16 mouse cellular contexts compared by ENCODE assay signal in the genomic region with DNA sequence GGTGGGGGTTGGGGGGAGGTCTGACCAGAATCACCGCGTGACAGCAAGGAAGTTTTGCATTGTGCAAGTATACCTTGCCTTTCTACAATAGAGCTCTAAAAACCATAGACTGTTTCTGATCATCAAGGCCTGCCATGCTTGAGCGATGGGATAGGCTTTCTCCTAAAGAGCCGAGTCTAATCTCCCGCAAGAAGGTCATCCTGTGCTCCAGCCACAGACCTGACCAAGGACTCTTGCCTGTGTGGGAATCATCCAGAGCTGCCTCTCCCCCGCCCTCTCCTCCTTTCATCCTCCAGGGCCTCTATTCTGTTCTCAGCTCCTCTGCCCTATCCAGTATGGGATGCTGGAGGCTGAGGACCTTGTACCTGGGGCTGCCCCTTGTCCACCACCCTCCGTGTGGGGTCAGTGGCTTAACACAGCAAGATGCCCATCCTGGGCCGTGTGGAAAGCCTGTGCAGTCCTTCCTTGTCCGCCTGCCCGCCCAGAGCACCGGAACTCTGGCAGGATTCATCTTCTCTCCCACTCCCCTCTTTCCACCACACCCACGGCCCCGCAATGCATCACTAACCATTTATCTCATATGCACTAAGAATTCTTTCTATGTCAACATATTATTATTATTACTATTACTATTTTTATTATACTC. TPM values are rescaled to one million over a fixed set of nuclear protein-coding genes. Genes with fewer than 3 reads are reported as not detected.
A peak's percentile ranks its signal among the peaks of the same experiment; 100 is the strongest.
DNase-seq lines count a peak whose midpoint lies in the region; ATAC-seq lines count a peak whose summit lies in the region.
"Had no signal": no experiment of that assay in that cellular context is flagged by ENCODE, and none has a peak within 500 bp of the region (broad histone marks: within the 10 kb centered on the region; RNA-seq: fewer than 3 reads in every experiment).

No protein-coding gene starts in this region.

- no peaks in the 10 kb centered on the region for H3K27me3 ChIP-seq in kidney, embryonic 14.5 days (ENCODE audit: control insufficient read depth, insufficient read depth, low read length)
- H3K27me3 ChIP-seq in kidney, embryonic 16.5 days (ENCODE audit: insufficient read depth, low read length) = no peaks in the 10 kb centered on the region

- 79% methylated on average over 13 of the region's 13 CpGs for WGBS in kidney, embryonic 14.5 days
- 77% methylated on average over 13 of the region's 13 CpGs for WGBS in kidney, embryonic 16.5 days

- H3K9ac ChIP-seq in kidney, embryonic 14.5 days (ENCODE audit: low read depth, low read length) = no peak overlapping the region
- H3K9ac ChIP-seq in kidney, embryonic 16.5 days (replicated peaks; ENCODE audit: low read length) = no peak overlapping the region
- H3K9ac ChIP-seq: hindbrain, embryonic 14.5 days had no signal

- no peaks in the 10 kb centered on the region for H3K36me3 ChIP-seq in kidney, embryonic 14.5 days (ENCODE audit: control insufficient read depth, insufficient read depth, low read length)
- H3K36me3 ChIP-seq in kidney, embryonic 16.5 days (ENCODE audit: insufficient read depth, low read length) = no peaks in the 10 kb centered on the region
- H3K36me3 ChIP-seq: forebrain, embryonic 10.5 days had no signal

- DNase-seq in ovary, postnatal 36 days (ENCODE audit: low spot score) = peak; percentile 32
- DNase-seq in ovary, postnatal 14 days (ENCODE audit: low spot score) = no peak
- peak; percentile 54 for DNase-seq in adrenal gland, adult 8-10 months
- no peak for DNase-seq in spleen, postnatal 10 days (ENCODE audit: low spot score in 2 of 2)
- DNase-seq: cerebellum, adult 11-12 months; gastrocnemius, postnatal 36 days; lung, adult 2 months; right cerebral cortex, postnatal 4 days; thymus, adult 18-20 months had no signal

- H3K4me3 ChIP-seq in kidney, embryonic 14.5 days (ENCODE audit: low read length) = no peak overlapping the region
- no peak overlapping the region for H3K4me3 ChIP-seq in kidney, embryonic 16.5 days (ENCODE audit: low read length)
- H3K4me3 ChIP-seq: forebrain, embryonic 10.5 days had no signal

- ATAC-seq in kidney, embryonic 14.5 days (ENCODE audit: low FRiP score, low TSS enrichment) = peak; percentile 52; the same call in 1 of the 2 replicates
- no peak for ATAC-seq in kidney, embryonic 16.5 days (ENCODE audit: low FRiP score, low TSS enrichment)
- no peak for ATAC-seq in erythroblast, adult 5-6 weeks (replicated peaks; ENCODE audit: low FRiP score, poor library complexity, severe bottlenecking)
- ATAC-seq: intestine, embryonic 16.5 days had no signal

- no peaks in the 10 kb centered on the region for H3K4me1 ChIP-seq in kidney, embryonic 14.5 days (ENCODE audit: control insufficient read depth, insufficient read depth, low read length)
- peaks cover 9% of the 10 kb centered on the region for H3K4me1 ChIP-seq in kidney, embryonic 16.5 days (ENCODE audit: insufficient read depth, low read length)

- no peak overlapping the region for H3K4me2 ChIP-seq in kidney, embryonic 14.5 days (replicated peaks; ENCODE audit: low read depth, low read length)
- no peak overlapping the region for H3K4me2 ChIP-seq in kidney, embryonic 16.5 days (replicated peaks; ENCODE audit: low read depth, low read length)
- H3K4me2 ChIP-seq: liver, embryonic 11.5 days had no signal

- no peaks in the 10 kb centered on the region for H3K9me3 ChIP-seq in kidney, embryonic 14.5 days (ENCODE audit: control insufficient read depth, low read length)
- H3K9me3 ChIP-seq in kidney, embryonic 16.5 days (ENCODE audit: low read length) = no peaks in the 10 kb centered on the region
- H3K9me3 ChIP-seq: forebrain, embryonic 10.5 days had no signal

- H3K27ac ChIP-seq in kidney, embryonic 14.5 days (ENCODE audit: low read depth, low read length) = no peak overlapping the region
- H3K27ac ChIP-seq in kidney, embryonic 16.5 days (ENCODE audit: low read length) = no peak overlapping the region
- H3K27ac ChIP-seq: hindbrain, embryonic 14.5 days had no signal

RNA-seq across cellular contexts. Expression of a gene that starts 12.9 kb away (rescaled TPM):
- polyA plus RNA-seq in kidney, embryonic 14.5 days (2014; fragmentation: Nextera tagmentation; extraction: Ambion mirVana) = 19.8 and 21.9 TPM in 2 replicates
- polyA plus RNA-seq in kidney, embryonic 16.5 days (2015; fragmentation: Nextera tagmentation; extraction: Ambion mirVana) = 20.3 and 23.6 TPM in 2 replicates
- total RNA-seq in adrenal gland, adult 8-10 months (2022) = 10 to 100 TPM; 17.9 to 28.5 (median 21.7) TPM
- 0.96 TPM in 1 of 2 replicates, not detected in the other for total RNA-seq in erythroblast, adult 5-6 weeks (2015; ENCODE audit: low replicate concordance)
- total RNA-seq in erythroblast, adult 5-6 weeks (2017; ENCODE audit: low replicate concordance) = 0.14 and 0.94 TPM in 2 replicates

Comparison
In these comparisons a context has a peak if more than half of its experiments do, and no peak if none do; other contexts are left out.
1. DNase-seq: peak in ovary, postnatal 36 days (single experiment) and adrenal gland, adult 8-10 months (single experiment); none in ovary, postnatal 14 days (single experiment) and spleen, postnatal 10 days (0 of 2).
2. RNA of a gene that starts 12.9 kb away (total RNA-seq): 17.9 to 28.5 TPM in adrenal gland, adult 8-10 months; 0.14 to 0.96 TPM in erythroblast, adult 5-6 weeks; every median in the first group is over 4 times any median in the second.